Mouse (Mus musculus) neutrophil, adult 5-6 weeks (primary cell): ENCODE data around the gene Them7. TPM values are rescaled to one million over a fixed set of nuclear protein-coding genes. Genes with fewer than 3 reads are reported as not detected.

Experiments used
- ATAC-seq: fragments of 151-379, 151-347 bp; 2 replicates; pipeline ENCODE4 v1.8.0; 2017; ENCODE audit warnings: mild to moderate bottlenecking, moderate TSS enrichment; ENCODE audit not compliant: insufficient number of reproducible peaks, poor library complexity, low FRiP score, severe bottlenecking; ENCODE audit errors: extremely low read depth
- total RNA-seq: library from RNA; stranded (forward); fragments of 200-1000 nt; gene quantifications from 2 replicates; pipeline ENCODE4 v1.2.3, GENCODE M21; 2017

The Them7 gene
- not detected in 2 replicates for total RNA-seq

DNA sequence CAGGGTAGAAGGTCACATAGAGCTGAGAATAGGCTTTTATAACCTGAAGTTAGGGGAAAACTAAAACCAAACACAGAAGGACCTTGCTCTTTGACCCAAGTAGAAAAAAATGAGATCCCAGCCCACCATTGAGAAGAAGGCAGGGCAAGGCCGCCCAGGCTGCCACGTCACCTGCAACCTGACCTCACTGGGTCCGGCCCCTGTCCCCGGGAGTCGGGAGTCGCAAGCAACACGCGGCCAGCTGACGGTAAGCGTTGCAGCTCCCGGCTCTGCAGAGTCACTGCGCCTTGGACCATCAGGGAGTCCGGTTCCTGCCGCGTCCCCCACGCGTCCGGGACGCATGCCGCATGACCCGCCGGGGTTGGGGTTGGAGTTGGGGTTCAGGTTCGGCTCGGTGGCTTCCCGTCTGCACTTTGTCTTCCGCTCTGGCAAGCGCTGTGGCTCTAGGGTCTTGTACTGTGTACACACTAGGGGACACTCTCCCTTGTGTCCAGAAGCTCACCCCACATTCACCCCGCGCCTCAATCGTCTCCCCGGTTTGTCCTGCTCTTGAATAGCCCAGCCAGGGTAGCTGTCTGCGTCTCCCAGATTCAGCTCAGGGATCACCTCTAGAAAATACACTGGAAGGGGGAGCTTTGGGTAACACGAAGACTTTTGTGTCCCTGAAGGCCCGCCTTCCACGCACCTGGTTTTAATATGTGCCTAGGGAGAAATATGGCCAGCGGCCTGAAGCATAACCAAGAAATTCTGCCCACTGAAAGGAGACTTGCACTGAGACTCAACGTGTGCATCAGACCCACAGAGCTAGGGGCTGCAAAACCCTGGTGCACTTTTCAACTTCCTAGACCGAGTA lies at the start of gene Them7:
Gene Them7 (plus strand): TSS at position 187 of the 853 bp plus-strand sequence.
- no peak for ATAC-seq

DNA sequence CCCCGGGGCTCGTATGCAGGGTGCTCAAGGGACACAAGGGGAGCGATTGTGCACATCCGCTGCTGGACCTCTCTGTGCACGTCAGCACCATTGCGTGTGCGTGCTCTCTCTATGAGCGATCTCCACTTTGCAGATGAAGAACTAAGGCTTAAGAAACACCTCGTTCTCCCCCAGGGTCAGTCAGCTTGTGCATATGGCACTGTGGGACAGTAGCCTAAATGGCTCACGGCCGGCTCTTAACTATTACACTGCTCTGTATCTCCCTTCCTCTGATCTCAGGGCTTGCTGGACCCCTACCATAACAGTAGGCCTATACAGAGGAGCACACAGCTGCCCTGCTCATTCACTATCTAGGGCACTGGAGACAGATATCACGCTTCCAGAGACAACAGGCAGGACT lies 45.2 kb upstream of the Them7 start:
- ATAC-seq: no peak

DNA sequence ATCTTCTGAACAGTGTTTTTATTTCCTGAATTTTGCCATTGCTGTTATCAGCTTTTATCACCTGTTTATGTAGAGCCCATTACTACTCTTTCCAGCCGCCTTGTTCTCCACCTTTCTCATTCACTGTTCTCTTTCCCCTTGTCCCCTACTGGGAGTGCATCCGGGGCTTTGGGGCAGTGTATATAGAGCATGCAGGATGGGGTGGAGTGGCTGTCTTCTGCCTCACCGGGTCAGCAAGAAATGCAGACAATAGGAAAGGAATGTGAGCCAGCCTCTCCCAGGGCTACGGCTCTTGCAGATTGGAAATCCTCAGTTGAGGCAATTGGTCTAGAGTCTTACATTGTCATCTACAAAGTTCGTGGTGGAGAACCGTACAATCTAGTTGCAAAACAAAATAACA lies 41.6 kb upstream of the Them7 start:
- no peak for ATAC-seq

DNA sequence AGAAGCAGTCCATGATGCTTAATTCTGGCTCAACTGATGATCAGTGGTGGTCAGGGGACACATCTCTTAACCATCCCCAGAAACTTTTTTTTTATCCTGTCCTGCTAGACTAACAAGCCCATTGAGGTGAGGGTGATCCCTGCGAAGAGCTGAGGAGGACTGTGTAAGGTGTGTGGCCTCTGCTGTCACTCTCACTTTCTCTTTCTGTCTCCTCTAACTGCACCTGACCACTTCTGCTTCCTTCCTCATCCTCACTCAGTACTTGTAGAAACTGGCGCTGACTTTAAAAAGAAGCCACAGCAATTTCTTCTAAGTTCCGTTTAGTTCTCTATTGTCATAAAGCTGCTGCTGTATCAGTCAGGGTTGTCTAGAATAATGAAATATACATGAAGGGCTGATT lies 39.0 kb upstream of the Them7 start:
- ATAC-seq: no peak

DNA sequence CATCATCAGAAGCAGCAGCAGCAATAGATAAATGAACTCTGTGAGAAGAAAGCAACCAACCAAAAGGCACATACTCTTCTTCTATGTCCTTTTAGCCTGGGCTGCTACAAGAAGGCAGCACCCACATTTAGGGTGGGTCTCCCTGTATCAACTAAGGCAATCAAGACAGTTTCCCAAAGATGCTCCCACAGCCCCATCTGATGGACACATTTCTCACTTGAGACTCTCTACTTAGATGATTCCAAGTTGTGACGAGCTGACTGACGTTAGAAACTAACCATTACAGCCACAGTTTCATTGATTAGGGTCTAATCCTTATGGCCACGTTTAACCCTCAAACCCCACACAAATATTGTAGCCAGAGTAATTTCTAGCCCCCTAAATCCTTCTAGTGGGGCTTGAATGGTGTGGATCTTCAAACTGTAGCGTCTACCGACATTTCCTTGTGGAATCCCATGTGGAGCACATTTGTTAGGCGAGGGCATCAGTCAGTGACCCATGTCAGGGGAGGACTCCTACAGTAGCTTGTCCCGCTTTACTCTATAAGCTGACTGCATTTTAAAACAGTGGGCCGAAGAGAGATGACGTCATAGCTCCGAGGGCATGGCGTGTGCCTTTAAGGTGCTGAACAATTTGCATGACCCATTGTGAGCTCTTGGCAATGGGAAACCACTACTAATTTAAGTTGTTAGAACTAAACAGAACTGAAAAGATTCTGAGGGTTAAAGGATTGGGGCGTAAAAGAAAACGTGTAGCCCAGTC lies 38.2 kb upstream of the Them7 start:
- no peak for ATAC-seq

DNA sequence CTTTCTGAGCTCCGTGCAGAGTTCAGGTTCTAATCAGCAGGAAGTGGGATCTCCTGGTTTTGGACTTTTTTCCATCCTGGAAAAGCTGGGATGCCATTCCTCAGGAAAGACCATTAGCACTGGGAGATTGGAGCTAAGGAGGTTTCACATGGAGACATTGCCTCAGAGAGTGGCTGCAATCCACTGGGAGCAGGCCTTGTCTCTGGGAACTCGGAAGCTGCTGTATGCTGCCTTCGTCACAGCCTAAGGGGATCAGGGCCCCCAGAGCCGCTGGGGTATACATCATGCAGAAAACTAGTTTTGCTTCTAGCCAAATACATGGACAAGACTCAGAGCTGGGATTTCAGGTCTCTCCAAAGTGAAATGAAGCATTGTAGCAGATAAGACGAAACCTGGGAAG lies 37.5 kb upstream of the Them7 start:
- no peak for ATAC-seq

DNA sequence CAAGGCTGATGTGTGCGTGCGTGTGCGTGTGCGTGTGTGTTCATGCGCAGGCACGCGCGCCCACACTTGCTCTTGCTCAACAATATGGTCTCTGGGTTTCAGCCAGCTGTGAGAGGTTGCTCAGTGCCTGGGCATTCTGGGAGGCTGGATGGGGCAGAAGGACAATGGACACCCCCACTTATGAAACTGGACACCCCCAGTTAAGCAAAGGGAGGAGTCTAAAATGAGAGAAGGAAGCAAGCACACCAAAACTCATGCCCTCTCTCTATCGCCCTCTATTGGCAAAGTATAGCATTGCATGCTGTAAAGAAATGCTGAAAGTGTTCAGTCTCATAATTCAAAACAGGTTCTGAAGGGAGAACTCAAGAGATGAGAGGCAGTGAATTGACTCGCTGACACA lies 35.9 kb upstream of the Them7 start:
- ATAC-seq: no peak

DNA sequence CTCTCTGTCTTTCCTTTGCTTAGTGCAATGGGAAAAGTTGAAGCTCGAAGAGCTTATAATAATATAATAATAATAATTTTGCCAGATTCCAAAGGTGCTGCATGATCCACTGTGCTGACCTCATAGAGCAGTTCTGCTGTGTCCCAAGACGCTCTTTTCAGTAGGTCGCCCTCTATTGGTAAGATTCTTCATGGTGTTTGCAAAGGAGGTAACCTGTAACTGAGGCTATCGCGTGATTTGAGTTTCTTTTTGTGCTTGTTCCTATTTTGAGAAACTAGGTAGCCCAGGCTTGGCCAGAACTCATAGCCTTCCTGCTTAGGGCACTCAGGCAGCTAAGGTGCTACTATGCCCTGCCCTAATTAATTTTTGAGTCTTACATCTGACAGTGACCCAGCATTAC lies 34.8 kb upstream of the Them7 start:
- no peak for ATAC-seq

DNA sequence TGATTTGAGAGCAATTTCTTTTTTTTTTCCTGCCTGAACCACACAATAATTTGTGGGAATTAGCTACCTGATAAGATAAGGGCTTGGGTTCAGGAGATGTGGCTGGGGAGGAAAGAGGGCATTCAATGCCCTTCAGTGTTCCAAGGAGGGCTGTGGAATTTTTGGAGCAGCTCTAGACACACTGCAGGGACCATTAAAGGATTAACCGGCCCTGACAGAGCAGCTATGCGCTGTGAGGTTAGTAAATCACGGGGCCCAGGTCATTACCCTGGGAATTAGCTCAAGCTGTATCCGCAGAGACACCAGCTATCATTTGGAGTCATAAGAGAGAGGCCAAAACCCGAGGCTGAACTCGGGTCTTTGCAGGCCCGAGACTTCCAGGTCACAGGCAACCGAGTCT lies 24.0 kb upstream of the Them7 start:
- ATAC-seq: no peak

DNA sequence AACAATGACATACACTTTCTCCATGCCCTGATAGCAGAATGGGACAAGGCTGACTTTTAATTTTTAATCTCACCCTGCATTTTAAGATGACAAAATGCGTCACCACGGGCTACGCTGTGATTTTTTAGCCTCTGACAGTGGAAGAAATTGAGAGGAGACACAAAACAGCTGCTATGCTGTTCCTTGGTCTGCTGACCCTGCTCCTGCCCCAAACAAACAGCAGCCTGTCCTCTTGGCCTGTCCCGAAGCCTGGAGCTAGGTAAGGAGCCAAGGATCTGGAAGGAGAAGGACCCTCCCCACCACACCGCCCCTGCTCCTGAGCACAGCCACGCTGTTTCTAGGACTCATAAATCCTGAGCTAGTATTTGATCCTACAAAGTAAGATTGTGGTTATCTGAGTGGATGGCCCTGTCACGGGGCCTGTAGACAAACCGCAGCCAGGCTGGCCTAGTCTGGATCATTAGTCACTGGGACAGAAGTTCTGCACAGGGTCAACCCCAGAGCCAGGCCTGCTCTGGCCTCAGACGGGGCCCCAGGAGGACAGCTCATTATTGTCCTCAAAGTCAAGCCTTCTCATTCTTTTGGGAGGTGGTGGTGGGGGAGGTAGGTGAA lies 17.5 kb upstream of the Them7 start:
- no peak for ATAC-seq

DNA sequence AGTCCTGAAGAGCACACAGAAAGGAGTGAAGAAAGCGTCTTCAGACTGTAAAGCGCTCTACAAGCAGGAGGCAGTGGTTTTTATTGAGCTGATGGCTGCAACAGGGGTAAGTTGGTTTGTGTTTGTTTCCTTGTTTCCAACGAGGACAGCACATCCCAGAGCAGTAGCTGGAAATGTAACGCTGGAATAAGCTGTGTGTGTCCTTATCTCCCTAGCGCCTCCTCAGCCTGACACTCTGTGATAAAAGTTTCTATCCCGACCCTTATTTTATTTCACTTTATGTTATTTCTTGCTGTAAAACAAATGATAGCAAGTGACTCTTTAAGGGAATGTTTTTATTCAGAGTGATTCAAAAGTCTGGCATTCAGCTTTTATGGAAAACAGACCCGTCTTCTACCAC lies 11.3 kb upstream of the Them7 start:
- no peak for ATAC-seq

DNA sequence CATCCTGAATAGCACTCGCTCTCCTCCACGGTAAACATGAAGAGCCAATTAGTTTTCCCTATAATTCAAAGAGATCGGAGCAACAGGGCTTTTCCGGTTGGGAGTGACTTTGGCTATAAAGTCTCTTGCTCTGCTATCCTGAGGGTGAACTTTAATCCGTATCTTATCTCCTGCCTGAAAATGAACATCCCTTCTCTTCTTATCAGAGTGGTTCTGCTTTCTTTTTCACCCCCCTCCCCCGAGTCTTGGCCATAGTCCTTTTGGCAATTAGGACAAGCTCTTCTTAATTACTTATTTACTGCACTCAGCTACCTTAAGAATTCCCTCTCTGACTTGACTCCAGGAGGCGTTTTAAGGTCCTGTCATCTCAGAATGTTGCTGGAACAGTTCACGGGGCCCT lies 8.2 kb upstream of the Them7 start:
- ATAC-seq: no peak

DNA sequence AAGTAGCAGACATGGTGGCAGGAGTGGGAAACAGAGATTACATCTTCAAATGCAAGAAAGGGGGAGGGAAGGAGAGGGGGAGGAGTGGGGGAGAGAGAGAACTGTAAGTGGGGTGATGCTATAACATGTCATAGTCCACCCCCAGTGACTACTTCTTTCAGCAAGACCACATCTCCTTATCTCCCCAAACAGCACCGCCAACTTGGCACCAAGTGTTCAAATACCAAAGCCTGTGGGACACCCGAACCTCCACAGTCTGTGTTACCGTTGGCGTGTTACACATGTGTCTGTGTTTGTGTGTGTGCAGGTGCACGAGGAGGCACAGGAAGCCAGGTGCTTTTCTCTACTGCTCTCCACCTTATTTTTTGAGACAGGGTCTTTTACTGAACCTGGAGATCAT lies 4.9 kb upstream of the Them7 start:
- ATAC-seq: no peak

DNA sequence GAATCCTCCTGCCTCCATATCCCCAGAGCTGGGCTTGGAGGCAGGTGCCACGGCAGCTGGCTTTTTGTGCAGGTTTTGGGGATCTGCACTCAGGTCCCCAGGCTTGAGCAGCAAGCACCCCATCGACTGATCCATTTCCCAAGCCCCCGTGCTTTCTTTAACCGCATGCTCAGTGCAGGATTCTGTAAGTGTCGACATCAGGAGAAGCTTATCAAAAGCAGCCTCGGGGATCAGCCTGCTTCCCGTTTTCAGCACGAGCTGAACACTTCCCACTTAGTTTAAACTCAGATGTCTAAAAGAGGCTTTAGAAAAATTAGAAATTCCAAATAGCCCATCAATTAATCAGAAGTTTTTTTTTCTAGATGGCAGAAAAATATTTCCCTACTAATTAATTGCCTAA lies 4.5 kb upstream of the Them7 start:
- no peak for ATAC-seq

DNA sequence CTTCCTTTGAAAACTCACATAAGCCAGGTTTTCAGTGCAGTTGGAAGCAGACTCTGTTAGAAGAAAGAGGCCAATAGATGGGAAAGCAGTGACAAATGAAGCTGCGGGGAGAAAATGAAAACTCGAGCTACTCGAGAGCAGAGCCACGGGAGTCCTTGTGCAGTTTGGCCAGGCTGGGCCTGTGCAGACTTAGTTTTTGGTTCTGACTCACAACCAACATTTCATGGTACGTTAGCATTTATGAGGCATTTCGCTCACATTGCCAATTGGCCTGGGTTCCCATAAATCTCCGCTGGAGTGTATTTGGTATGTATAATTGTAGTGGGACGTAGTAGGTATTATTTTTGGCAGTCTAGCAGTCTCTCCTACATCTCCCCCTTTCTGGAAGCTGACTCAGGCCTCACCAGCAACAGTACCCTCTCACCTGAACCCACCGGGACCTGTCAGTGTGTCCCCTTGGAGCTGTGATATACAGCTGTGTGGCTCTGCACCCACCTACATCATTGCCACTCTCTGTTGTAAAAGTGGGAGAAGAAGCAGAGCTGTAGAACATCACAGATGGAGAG lies 3.3 kb upstream of the Them7 start:
- no peak for ATAC-seq

DNA sequence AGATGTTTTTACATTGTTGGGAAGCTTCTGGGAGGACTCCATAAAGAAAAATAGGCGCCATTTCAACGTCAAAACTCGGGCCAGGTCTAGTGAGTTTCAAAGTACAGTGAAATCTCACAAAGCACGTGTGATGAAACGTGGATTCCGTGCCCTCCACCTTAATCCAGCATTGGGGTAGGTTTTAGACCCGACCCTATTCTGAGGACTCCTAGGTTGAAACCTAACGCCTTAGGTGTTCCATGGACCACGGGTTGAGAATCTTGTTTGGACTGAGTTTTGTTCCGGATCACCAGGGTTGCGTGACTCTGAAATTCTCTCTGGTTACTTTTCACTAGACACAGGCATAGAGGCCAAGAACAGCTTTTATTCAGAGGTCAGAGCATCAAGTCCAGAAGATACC lies 514 bp upstream of the Them7 start:
- ATAC-seq: no peak

DNA sequence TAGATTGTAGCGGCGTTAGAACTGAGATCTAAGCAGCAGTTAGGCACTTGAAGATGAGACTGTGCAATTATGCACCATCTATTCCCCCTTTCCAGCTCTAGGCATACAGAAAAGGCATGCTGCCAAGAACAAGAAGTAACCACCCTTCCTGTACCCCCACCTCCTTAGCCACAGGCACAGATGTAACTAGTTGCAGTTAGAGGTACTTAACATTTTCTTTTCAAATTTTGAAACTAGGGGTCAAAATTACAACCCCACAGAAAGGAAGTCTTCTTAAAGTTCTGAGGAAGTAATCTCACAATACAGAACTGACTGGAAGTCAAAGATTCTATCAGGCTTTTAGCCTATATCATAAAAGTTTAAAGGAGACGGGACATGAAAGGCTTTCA lies 861 bp downstream of the Them7 start:
- no peak for ATAC-seq

DNA sequence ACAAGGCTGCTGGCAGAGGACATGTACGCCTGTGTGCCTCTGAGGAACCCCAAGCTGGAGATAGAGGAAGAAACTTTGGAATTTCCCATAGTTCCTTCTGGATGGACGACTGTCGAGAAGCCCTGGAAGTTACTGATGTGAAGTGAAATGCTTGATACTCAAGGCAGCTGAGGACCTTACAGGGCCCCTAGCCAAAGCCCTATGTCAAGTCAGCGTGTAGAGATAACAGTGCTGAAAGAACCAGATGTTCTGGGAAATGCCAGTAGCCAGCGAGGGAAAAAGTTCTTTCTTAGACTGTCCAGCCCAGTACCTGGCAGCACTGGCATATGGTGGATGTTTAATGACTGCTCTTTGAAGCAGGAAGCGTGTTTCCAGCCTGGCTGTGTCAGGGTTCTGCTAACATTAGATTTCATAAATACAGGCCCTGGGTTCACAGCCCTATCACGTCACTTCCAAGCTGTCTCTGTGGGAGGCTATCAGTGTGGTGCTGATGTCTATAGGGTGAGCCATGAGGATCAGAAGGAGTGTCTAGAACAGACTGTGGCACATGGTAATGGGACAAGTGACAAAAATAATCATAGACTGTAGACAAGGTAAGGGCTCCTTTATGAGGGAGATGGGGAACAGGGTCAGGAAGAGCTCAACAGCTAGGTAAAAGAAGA lies 2.3 kb downstream of the Them7 start:
- ATAC-seq: no peak

DNA sequence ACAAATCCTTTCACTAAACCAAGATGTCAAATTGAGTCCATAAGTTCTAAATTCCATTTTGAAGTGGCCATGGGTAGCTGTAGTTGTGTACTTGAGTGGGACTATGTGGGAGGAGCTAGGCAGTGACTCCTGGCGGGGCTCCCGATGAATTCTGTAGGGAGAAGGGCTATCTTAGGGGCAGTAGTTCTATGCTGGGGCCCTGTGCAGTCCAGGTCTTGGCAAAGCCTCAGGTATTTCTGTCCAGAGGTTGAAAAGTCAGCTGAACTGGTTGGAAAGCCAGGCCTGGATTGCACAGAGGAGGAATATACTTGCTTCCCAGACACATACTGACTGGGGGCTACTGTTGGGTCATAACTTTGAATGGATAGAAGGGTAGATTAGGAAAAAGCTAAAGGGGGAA lies 4.3 kb downstream of the Them7 start:
- no peak for ATAC-seq
